Mouse (Mus musculus): ENCODE measurements at regions not wholly inside any gene's neighbourhood (a gene's known extent, or its start where the extent isn't known, plus 50 kb on each side); places are given as distances from the start of the nearest gene placed in this dataset.

GRCm38 (mm10) chr4:32177933-32178639 lies 60.5 kb upstream of the Bach2 start:
- no peak for DNase-seq (ENCODE audit: low read depth, low spot score)

- DNase-seq (ENCODE audit: low read depth, low spot score): peak; percentile 47
Measured at GRCm38 (mm10) chr4:32179707-32180241, 58.8 kb upstream of the Bach2 start.

- no peak for DNase-seq (ENCODE audit: low read depth, low spot score)
Measured at GRCm38 (mm10) chr4:32183791-32184190, 54.8 kb upstream of the Bach2 start.

- no peak for DNase-seq (ENCODE audit: low read depth, low spot score)
Measured at GRCm38 (mm10) chr4:32185986-32186385, 52.6 kb upstream of the Bach2 start.

GRCm38 (mm10) chr4:32187154-32187553 lies 51.5 kb upstream of the Bach2 start:
- no peak for DNase-seq (ENCODE audit: low read depth, low spot score)

GRCm38 (mm10) chr4:32188076-32188475 lies 50.5 kb upstream of the Bach2 start:
- no peak for DNase-seq (ENCODE audit: low read depth, low spot score)

- DNase-seq (ENCODE audit: low read depth, low spot score): no peak
Measured at GRCm38 (mm10) chr4:32188752-32189415, 49.7 kb upstream of the Bach2 start.

Data from CD4-positive, CD25-positive, alpha-beta regulatory T cell, adult 2 months (primary cell).